Mouse (Mus musculus) gastrocnemius, adult 2 months (tissue): ENCODE measurements around the gene Rab11fip4. TPM values are rescaled to one million over a fixed set of nuclear protein-coding genes. Genes with fewer than 3 reads are reported as not detected.

Experiments
- DNase-seq: peaks from one replicate; pipeline ENCODE4 v3.0.0; 2022
- H3K27ac ChIP-seq: fragments of 200-600 bp; 2 replicates; pipeline ENCODE4 v1.8.1; 2022; ENCODE audit warnings: mild to moderate bottlenecking
- H3K4me3 ChIP-seq: fragments of 200-600 bp; 2 replicates; pipeline ENCODE4 v1.8.1; 2022; ENCODE audit warnings: mild to moderate bottlenecking, moderate library complexity
- CTCF ChIP-seq: fragments of 200-600 bp; IDR thresholded peaks from 2 replicates; pipeline ENCODE4 v1.8.1; 2022; ENCODE audit warnings: antibody characterized with exemption, mild to moderate bottlenecking, moderate library complexity
- intact Hi-C: fragments of 180-260 bp; cut with DNase I; formaldehyde crosslinking; loops from one replicate; pipeline ENCODE4 v1.15.1; 2025
- microRNA-seq: library from miRNA; unstranded; fragments of <30 nt; microRNA quantifications from one replicate; pipeline ENCODE4 v1.2.0, GENCODE M21; 2021
- total RNA-seq, 2 experiments: library from RNA; stranded (reverse); gene quantifications; 2 replicates each; pipeline ENCODE4 v1.2.3; 2021

Rab11fip4 gene
- total RNA-seq, 2 experiments from 2014 or later: 0.20 to 0.67 TPM

DNA sequence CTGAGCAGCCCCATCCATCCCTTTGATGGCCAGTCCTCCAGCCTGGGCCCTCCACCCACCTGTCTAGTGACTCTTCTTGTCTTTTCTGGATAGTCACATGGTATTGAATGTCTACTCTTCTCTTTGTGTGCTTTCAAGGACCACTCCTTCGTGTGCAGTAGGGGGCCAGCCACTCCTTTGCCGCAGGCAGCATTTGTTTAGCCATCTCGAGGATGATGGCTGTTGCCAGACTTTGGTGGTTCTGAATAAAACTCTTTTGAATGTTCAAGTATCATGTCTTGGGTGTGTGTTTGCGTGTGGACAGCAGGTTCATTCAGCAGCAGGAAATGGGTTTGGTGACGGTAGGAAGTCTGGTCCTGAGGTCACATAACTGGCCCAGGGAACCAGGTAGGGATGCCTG, 140.5 kb downstream of the Rab11fip4 start:
- Histone ChIP-seq H3K27ac (no peak overlapping the region), H3K4me3 (no peak overlapping the region)
- DNase-seq: no peak
- TF ChIP-seq CTCF: no peak
- intact Hi-C loops: no loop called here

DNA sequence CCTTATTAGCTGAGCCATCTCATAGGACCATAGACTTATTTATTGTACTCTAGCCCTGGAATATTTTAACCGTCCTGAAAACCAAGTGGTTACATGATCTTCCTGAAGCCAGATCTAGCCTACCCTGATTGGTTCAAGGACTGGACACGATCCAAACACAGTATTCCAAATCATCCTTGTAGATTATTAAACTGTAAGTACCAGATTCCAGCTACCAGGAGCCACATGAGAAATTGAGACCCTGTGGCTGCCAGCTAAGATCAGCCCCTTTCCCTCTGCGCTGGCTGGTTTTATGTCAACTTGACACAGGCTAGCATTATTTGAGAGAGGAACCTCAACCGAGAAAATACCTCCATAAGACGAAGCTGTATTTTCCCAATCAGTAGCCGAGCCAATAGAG, 142.0 kb downstream of the Rab11fip4 start:
- Histone ChIP-seq H3K27ac (no peak overlapping the region), H3K4me3 (no peak overlapping the region)
- no peak for TF ChIP-seq CTCF
- DNase-seq: no peak
- intact Hi-C loops: no loop called here

DNA sequence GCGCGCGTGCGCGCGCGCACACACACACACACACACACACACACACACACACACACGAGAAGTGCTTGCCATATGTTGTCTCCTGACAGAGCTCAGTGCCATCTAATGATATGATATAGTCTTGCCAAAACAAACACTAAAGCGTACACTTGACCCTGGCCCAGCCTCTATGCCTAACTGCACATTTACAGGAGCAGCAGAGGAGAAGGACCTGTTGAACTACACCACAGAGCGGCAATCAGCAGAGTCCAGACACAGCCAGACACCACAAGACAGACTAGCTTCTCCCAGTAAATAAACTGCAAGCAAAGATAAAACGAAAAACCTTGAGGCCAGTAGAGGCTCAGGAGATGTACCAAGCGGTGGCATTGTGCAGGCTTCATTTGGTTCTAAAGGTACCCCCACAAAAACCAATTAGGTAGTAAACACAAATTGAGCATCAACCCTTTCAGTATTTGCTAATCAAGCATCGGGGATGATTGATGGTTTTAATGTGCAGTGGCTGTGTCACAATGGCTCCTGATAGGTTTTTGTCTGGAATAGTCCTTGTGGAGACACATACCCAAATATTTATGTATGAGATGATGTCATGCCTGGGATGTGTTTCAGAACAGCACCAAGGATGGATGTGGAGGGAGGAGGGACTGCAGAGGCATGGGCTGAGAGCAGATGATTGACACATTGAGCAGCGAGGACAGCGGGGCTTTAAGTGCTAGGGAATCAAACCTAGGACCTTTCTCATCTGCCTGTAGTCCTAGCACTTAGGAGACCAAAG, 145.4 kb downstream of the Rab11fip4 start:
- intact Hi-C loops: no loop called here
- peak overlapping the region; percentile 92 for H3K27ac ChIP-seq
- no peak for DNase-seq
- H3K4me3 ChIP-seq: no peak overlapping the region
- peak; percentile 31 for TF ChIP-seq CTCF

DNA sequence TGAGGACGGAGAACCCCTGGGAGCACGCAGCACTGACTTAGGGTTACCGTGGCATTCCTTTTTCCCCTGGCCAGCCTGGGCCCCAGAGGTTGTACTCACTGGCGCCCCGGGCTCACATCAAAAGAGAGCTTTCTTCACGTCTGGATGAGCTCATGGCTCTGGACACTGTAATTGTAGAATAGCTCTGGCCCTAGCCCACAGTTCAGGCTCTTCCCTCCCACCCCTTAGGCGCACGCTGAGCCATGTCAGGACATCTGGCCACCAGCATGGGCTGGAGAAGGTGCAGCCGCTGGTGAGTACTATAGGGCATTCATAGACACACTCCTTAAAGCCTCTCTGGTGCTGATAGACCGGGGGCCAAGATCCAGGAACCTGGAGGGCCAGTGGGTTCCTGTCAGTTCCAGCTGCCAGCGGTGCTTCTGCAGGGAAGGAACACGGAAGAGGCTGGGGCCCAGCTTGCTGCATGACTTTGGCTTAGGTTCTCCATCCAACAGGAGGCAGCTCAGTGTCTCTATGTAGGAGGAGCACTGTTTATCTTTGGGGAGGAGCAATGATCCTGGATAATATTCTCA, 146.2 kb downstream of the Rab11fip4 start:
- Histone ChIP-seq H3K27ac (peak overlapping the region; percentile 92), H3K4me3 (no peak overlapping the region)
- DNase-seq: peak; percentile 73
- intact Hi-C loops: no loop called here
- TF ChIP-seq CTCF: no peak

DNA sequence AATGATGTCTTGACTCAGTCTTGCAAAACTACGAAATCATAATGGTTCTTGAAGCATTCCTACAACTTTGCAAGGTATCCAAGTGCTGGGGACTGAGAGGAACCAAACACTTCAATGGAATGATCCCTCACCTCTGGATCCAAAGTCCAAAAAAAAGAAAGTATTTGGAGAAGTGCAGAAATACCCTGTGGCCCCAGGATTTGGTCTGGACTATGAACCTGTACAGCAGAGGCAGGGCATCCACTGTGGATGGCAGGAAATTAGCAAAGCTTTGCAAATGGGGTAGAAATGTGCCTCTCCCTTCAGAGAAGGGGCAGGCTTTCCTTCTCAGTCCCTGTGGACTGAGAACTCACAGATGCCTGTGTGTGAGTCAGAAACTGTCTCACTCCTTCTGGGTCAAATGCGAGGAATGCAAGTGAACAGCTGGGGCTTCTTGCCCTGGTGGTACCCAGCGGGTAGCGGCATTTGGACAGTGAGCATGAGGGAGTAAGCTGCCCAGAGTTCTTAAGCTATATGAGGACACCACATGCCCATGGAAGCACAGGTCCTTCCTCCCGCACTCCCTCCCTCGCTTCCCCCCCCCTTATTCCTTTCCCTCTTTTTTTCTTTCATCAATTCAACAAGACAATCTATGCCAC, 147.0 kb downstream of the Rab11fip4 start:
- no peak for TF ChIP-seq CTCF
- intact Hi-C loops: no loop called here

DNA sequence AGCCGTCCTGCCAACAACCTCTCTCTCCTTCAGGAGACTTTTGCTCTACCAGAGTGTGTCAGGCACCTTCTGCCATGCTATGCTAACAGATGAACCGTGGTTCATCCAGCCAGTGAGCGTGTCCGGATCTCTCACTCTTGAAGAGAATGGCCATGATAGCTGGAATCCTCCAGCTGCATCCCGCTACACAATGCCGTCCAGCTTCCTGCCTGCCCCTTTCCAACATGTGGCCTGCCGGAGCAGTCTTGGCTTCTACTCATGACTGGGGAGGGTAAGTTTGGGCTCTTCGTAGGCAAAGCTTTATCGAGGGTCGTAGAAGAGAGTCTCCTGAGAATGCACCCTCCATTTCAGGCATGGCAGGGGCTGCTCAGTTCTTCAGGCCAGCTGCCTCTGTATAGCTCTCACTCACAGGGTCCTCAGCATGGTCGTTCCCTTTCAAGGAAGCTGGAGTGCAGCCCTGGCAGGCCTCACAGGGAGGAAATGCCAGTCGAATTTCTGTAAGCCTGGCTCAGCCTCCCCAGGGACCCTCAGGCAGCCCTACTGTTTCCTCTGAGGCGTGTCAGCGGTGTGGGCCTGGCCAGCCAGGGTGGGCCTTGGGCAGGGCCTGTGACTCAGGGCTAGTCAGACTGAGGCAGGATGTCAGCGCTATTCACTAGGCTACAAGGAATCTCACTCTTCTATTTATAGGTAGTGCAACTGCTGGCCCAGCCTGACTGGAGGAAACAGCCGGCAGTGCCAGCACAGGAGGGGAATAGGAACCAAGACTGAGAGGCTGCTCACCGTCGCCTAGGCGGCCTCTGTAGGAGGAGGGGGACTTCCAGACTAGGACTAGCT, 147.9 kb downstream of the Rab11fip4 start:
- Histone ChIP-seq H3K4me3 (peak overlapping the region; percentile 9; the same call in 1 of the 2 replicates), H3K27ac (peak overlapping the region; percentile 92)
- no peak for TF ChIP-seq CTCF
- peak; percentile 85 for DNase-seq
- intact Hi-C loops: no loop called here

More for the DNA sequence above, 147.0 kb downstream of the Rab11fip4 start:
- Histone ChIP-seq H3K4me3 (no peak overlapping the region), H3K27ac (peak overlapping the region; percentile 92)
- DNase-seq: no peak

DNA sequence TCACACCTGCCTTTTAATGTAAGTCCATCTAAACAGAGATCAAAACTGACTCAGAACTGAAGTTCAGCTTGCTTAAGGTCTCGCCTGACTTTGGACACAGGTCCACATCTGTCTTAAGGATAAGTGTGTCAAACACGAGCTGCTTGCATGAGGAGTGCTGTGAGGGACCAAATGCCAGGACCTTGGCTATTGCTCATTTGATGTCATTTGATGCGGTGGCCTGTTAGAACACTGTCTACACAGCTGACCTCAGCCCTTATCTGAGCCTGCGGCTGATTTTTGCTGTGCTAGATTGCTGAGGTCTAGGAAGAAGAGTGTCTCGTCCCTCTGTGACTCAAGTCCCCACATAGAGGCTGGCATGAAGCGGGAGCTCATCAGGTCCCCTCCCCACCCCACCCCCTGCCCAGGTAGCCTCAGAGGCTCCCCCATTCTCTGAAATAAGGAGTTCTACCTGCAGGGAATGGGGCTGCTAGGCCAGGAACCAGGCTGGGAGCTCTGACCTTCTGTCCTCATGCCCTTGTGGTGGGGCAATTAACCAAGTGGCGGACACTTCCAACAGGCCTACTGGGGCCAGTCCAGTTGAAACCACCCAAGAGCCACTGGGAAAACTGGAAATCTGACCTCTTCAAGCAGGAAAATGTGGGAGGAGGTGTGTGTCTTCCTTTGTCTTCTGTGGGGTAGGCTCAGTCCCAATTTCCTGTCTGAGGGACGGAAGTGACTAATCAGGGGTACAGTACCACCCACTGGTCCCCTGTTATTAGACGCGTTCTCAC, 149.9 kb downstream of the Rab11fip4 start:
- Histone ChIP-seq H3K4me3 (no peak overlapping the region), H3K27ac (peak overlapping the region; percentile 92)
- intact Hi-C loops: no loop called here
- peak; percentile 61 for DNase-seq
- no peak for TF ChIP-seq CTCF

DNA sequence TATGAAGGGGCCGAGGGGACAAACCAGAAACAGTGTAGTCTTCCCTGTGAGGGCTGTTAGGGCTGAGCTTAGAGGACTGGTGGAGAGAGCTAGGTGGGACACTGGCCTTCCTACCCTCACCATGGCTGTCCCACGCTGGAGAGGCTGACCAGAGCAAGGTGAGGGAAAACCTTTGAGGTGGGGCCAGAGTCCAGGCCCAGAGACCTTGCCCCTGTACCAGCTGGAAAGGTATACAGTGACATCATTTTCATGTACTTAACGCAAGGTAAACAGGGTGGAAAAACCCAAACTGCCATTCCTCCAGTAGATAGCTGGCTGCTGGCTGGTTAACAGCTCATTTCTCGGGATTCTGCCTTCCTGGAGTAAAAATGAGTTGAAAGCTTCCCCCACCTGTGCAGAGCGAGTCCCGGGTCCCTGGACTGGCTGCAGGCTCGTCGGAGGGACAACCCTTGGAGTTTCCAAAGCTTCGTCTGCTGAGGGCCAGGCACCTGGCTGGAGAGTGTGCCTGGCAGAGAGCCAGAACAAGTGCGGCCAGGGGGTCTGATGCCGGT, 155.6 kb downstream of the Rab11fip4 start:
- intact Hi-C loops: no loop called here
- Histone ChIP-seq H3K4me3 (no peak overlapping the region), H3K27ac (0 out of 2 replicates have a peak overlapping the region, but pooled peaks have one; percentile 35)
- TF ChIP-seq CTCF: no peak
- DNase-seq: peak; percentile 22

Small RNA genes lying within 50 kb of the gene (microRNA-seq; reads per million reads assigned to microRNA genes)
- gene Mir193a (93.9 reads per million, percentile 42 among the genes with 10 or more reads in this experiment), gene Mir365-2 (6.5 reads per million)

Other genes with a start within 250 kb of the Rab11fip4 start
- gene Omg, start 87.1 kb upstream of the Rab11fip4 start, total RNA-seq: not detected
- under 1 TPM; 0.45 to 0.46 TPM for gene Evi2b, start 67.5 kb upstream of the Rab11fip4 start, total RNA-seq
- not detected for gene Evi2, start 60.6 kb upstream of the Rab11fip4 start, total RNA-seq
- gene Evi2a, start 60.6 kb upstream of the Rab11fip4 start, total RNA-seq: 1 to 10 TPM; 3.9 to 4.0 TPM